Mouse (Mus musculus) embryonic fibroblast, embryonic 13.5 days (primary cell): ENCODE data around the gene Gm20388.

Experiments used
- CTCF ChIP-seq: IDR thresholded peaks from 2 replicates; pipeline ENCODE4 v1.5.1; 2011; ENCODE audit warnings: mild to moderate bottlenecking, control low read depth, low read length, moderate library complexity, borderline replicate concordance; ENCODE audit not compliant: insufficient read depth
- POLR2A ChIP-seq: IDR thresholded peaks from 2 replicates; pipeline ENCODE4 v1.6.1; 2011; ENCODE audit warnings: low read depth, mild to moderate bottlenecking, control low read depth, low read length, moderate library complexity

- TF ChIP-seq POLR2A (no peak), CTCF (no peak)
Measured at GRCm38 (mm10) chr8:122442356-122442755, 2531.7 kb downstream of the Gm20388 start.
